Mouse (Mus musculus) myocyte (in vitro differentiated cells): ENCODE data around the gene Ttll11. TPM values are rescaled to one million over a fixed set of nuclear protein-coding genes. Genes with fewer than 3 reads are reported as not detected.

Experiments used
- H3K27me3 ChIP-seq: one replicate; pipeline ENCODE4 v1.6.1; 2011; ENCODE audit not compliant: control insufficient read depth, insufficient read depth, insufficient read length
- H3K36me3 ChIP-seq: one replicate; pipeline ENCODE4 v1.6.1; 2011; ENCODE audit not compliant: control insufficient read depth, insufficient read depth
- H3K4me2 ChIP-seq: one replicate; pipeline ENCODE4 v1.6.1; 2011; ENCODE audit warnings: low read depth, control low read depth
- H3K4me3 ChIP-seq: one replicate; pipeline ENCODE4 v1.5.1; 2011; ENCODE audit warnings: mild to moderate bottlenecking, control low read depth, moderate library complexity
- H3K79me2 ChIP-seq: one replicate; pipeline ENCODE4 v1.6.1; 2011; ENCODE audit not compliant: control insufficient read depth, insufficient read depth
- H3ac ChIP-seq: one replicate; pipeline ENCODE4 v1.6.1; 2011; ENCODE audit not compliant: control insufficient read depth, insufficient read length
- CEBPB ChIP-seq: IDR thresholded peaks from 2 replicates; pipeline ENCODE4 v1.6.1; 2011; ENCODE audit warnings: mild to moderate bottlenecking, moderate library complexity; ENCODE audit not compliant: poor library complexity, insufficient read depth, severe bottlenecking
- E2F4 ChIP-seq: IDR thresholded peaks from one replicate; pipeline ENCODE4 v1.6.1; 2011; ENCODE audit warnings: mild to moderate bottlenecking, control low read depth, moderate library complexity; ENCODE audit not compliant: insufficient read depth
- MAX ChIP-seq: IDR thresholded peaks from one replicate; pipeline ENCODE4 v1.6.1; 2011; ENCODE audit warnings: low read depth, mild to moderate bottlenecking, control low read depth
- MYOD1 ChIP-seq, 3 experiments: IDR thresholded peaks; one replicate each; pipeline ENCODE4 v1.6.1; 2011; ENCODE audit warnings: control low read depth in 2 of 3, low read depth in 2 of 3, mild to moderate bottlenecking in 2 of 3, moderate library complexity in 1 of 3; ENCODE audit not compliant: insufficient read length in 2 of 3, control insufficient read depth in 1 of 3
- MYOG ChIP-seq, 3 experiments: IDR thresholded peaks; one replicate each; pipeline ENCODE4 v1.6.1; 2011; ENCODE audit warnings: control low read depth in 2 of 3, low read depth in 2 of 3, mild to moderate bottlenecking in 2 of 3; ENCODE audit not compliant: insufficient read length in 2 of 3, control insufficient read depth in 1 of 3, insufficient read depth in 1 of 3
- POLR2A ChIP-seq: IDR thresholded peaks from one replicate; pipeline ENCODE4 v1.6.1; 2011; ENCODE audit warnings: low read depth, mild to moderate bottlenecking, control low read depth, moderate library complexity; ENCODE audit not compliant: insufficient read length
- POLR2AphosphoS2 ChIP-seq: IDR thresholded peaks from one replicate; pipeline ENCODE4 v1.6.1; 2011; ENCODE audit warnings: low read depth, control low read depth; ENCODE audit not compliant: insufficient read length
- REST ChIP-seq: IDR thresholded peaks from one replicate; pipeline ENCODE4 v1.6.1; 2011; ENCODE audit warnings: mild to moderate bottlenecking, control low read depth, moderate library complexity; ENCODE audit not compliant: insufficient read depth, insufficient read length
- SRF ChIP-seq: IDR thresholded peaks from one replicate; pipeline ENCODE4 v1.6.1; 2011; ENCODE audit warnings: low read depth; ENCODE audit not compliant: control insufficient read depth, insufficient read length
- TCF12 ChIP-seq: IDR thresholded peaks from one replicate; pipeline ENCODE4 v1.6.1; 2011; ENCODE audit warnings: mild to moderate bottlenecking, control low read depth; ENCODE audit not compliant: poor library complexity, insufficient read depth, severe bottlenecking
- TCF3 ChIP-seq: IDR thresholded peaks from one replicate; pipeline ENCODE4 v1.6.1; 2011; ENCODE audit warnings: low read depth, control low read depth; ENCODE audit not compliant: insufficient read length
- USF1 ChIP-seq: IDR thresholded peaks from one replicate; pipeline ENCODE4 v1.6.1; 2011; ENCODE audit warnings: low read depth, mild to moderate bottlenecking, control low read depth, moderate library complexity
- polyA plus RNA-seq: library from polyadenylated mRNA; unstranded; fragments of >200 nt; fragmentation: generic; extraction: Trizol; gene quantifications from one replicate; pipeline ENCODE4 v1.2.1, GENCODE M21; 2012; ENCODE audit warnings: missing spikeins

Gene Ttll11
- polyA plus RNA-seq, 1 experiment = 9.8 TPM

DNA sequence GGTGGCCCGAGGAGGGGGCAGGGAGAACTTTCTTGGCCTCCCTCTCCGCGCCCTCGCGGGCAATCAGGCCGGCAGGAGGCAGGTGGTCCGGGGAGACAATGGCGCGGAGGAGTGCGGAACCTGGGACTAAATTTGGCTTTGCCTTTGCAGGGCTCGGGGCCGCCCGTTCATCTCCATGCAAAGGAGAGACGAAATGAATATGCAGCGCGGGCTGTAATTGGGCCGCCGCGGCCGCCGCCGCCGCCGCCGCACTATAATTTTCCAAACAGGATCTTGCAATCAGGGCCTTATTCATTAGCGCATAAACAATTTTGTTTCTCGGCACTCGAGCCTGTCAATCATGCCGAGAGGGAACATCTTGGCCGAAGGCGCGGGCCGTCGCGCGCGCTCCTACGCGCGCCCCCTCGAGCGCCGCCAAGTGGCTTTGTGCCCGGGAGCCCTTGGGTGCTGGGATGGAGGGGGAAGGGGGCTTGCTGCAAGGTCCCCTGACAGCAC, 31.7 kb upstream of the Ttll11 start:
- no peak overlapping the region for H3K4me3 ChIP-seq
- peak overlapping the region; percentile 37 for H3K4me2 ChIP-seq
- no peaks in the 10 kb centered on the region for H3K36me3 ChIP-seq
- TF ChIP-seq POLR2AphosphoS2 (no peak), SRF (no peak), E2F4 (no peak), TCF12 (no peak), POLR2A (no peak), MYOG (IDR thresholded peaks at IDR 0.05; ENCODE audit: control insufficient read depth in 1 of 3, insufficient read depth in 1 of 3, insufficient read length in 2 of 3, low read depth in 2 of 3) (no peak), MAX (no peak), REST (no peak), TCF3 (no peak), CEBPB (no peak), USF1 (no peak), MYOD1 (IDR thresholded peaks at IDR 0.05; ENCODE audit: control insufficient read depth in 1 of 3, insufficient read length in 2 of 3, low read depth in 2 of 3) (no peak)
- no peaks in the 10 kb centered on the region for H3K79me2 ChIP-seq
- no peak overlapping the region for H3ac ChIP-seq
- H3K27me3 ChIP-seq = no peaks in the 10 kb centered on the region

DNA sequence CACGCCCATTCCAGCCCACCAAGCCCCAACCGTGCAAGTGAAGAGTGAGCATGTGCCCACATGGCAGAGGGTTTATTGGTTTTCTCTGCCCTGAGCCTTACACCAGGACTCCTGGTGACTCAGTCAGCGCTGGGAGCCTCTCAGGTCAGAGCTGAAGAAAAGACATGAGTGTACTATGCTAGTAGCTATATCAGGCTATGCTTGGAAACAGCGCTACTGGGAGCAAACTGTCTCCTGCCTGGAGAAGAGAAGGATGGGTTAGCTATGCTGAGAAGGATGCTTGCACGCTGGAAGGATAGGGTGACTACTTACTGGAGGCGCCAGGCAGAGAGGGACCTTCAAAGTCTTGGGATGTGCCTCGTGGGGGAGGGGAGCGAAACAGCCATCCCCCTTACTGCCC, 30.9 kb upstream of the Ttll11 start:
- H3K4me3 ChIP-seq = no peak overlapping the region
- no peak overlapping the region for H3ac ChIP-seq
- H3K79me2 ChIP-seq = no peaks in the 10 kb centered on the region
- no peaks in the 10 kb centered on the region for H3K36me3 ChIP-seq
- no peak for TF ChIP-seq MYOD1 (IDR thresholded peaks at IDR 0.05; ENCODE audit: control insufficient read depth in 1 of 3, insufficient read length in 2 of 3, low read depth in 2 of 3)
- H3K4me2 ChIP-seq = no peak overlapping the region
- H3K27me3 ChIP-seq = no peaks in the 10 kb centered on the region

DNA sequence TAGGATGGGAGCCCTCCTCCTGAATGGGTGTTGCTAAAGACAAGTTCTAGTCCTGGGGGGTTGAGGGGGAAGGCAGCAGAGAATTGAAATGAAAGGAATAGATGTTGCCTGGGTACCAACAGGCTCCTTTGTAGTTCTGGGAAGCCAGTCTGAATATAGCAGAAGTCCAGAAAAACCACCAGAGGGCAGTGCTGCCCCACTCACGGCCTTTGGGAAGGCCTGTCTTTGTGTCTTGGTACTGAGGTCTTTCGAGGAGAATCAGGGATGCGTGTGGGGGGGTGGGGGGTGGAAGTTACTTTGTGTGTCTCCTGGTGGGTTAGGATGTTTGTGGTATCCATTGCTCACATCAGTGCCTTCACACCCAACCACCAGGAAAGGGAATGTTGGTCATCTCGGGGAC, 29.7 kb upstream of the Ttll11 start:
- Histone ChIP-seq H3K36me3 (no peaks in the 10 kb centered on the region), H3ac (no peak overlapping the region), H3K4me3 (no peak overlapping the region), H3K27me3 (no peaks in the 10 kb centered on the region), H3K4me2 (no peak overlapping the region), H3K79me2 (no peaks in the 10 kb centered on the region)
- no peak for TF ChIP-seq TCF12
- TF ChIP-seq POLR2AphosphoS2 = no peak
- no peak for TF ChIP-seq CEBPB
- no peak for TF ChIP-seq MAX
- no peak for TF ChIP-seq REST
- no peak for TF ChIP-seq POLR2A
- no peak for TF ChIP-seq USF1
- TF ChIP-seq TCF3 = no peak
- no peak for TF ChIP-seq SRF

GRCm38 (mm10) chr2:36008071-36008470, 28.4 kb upstream of the Ttll11 start:
- TF ChIP-seq SRF (no peak), TCF3 (no peak), TCF12 (no peak), MAX (no peak), POLR2A (no peak), E2F4 (no peak), POLR2AphosphoS2 (no peak), MYOG (IDR thresholded peaks at IDR 0.05; ENCODE audit: control insufficient read depth in 1 of 3, insufficient read depth in 1 of 3, insufficient read length in 2 of 3, low read depth in 2 of 3) (no peak), MYOD1 (IDR thresholded peaks at IDR 0.05; ENCODE audit: control insufficient read depth in 1 of 3, insufficient read length in 2 of 3, low read depth in 2 of 3) (no peak), CEBPB (no peak), REST (no peak), USF1 (no peak)
- Histone ChIP-seq H3K79me2 (no peaks in the 10 kb centered on the region), H3K27me3 (no peaks in the 10 kb centered on the region), H3K4me3 (no peak overlapping the region), H3K4me2 (no peak overlapping the region), H3K36me3 (no peaks in the 10 kb centered on the region), H3ac (no peak overlapping the region)

DNA sequence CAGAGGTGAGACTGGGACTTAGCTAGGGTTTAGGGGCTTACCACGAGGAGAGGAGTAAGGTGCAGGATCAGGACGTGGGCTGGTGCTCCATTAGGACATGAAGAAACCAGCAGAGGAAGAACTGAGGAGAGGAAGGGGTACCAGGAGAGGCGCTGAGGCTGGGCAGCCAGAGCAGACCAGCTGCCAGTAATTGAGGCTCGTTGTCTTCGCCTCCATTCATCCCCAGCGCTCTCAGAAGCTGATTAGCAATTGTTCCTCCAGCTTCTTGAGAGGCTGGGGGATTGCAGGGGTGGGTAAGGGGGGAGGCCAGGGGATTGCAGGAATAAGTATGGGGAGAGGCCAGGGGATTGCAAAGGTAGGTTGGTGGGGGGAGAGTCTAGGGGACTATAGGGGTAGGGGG, 22.5 kb upstream of the Ttll11 start:
- no peak overlapping the region for H3K4me3 ChIP-seq
- H3K4me2 ChIP-seq = no peak overlapping the region
- no peaks in the 10 kb centered on the region for H3K79me2 ChIP-seq
- TF ChIP-seq MYOG (IDR thresholded peaks at IDR 0.05; ENCODE audit: control insufficient read depth in 1 of 3, insufficient read depth in 1 of 3, insufficient read length in 2 of 3, low read depth in 2 of 3) = no peak
- no peak for TF ChIP-seq CEBPB
- TF ChIP-seq REST = no peak
- no peak for TF ChIP-seq MYOD1 (IDR thresholded peaks at IDR 0.05; ENCODE audit: control insufficient read depth in 1 of 3, insufficient read length in 2 of 3, low read depth in 2 of 3)
- no peak for TF ChIP-seq POLR2A
- no peak for TF ChIP-seq SRF
- no peak for TF ChIP-seq TCF3
- no peak for TF ChIP-seq TCF12
- H3K36me3 ChIP-seq = no peaks in the 10 kb centered on the region
- no peaks in the 10 kb centered on the region for H3K27me3 ChIP-seq
- H3ac ChIP-seq = no peak overlapping the region
